Mouse (Mus musculus): ENCODE results near the gene Nfkb1. TPM values are rescaled to one million over a fixed set of nuclear protein-coding genes. Genes with fewer than 3 reads are reported as not detected.

Gene Nfkb1
- total RNA-seq, 4 experiments from 2014 or later, result 55.7 to 60.5 (median 58.6) TPM

GRCm38 (mm10) chr3:135629830-135630355, 61.5 kb downstream of the Nfkb1 start:
- no peak for DNase-seq

- no peak for DNase-seq
These were observed 62.6 kb downstream of the Nfkb1 start for GRCm38 (mm10) chr3:135628706-135629169.

- no peak for DNase-seq
These were observed 63.2 kb downstream of the Nfkb1 start for GRCm38 (mm10) chr3:135628000-135628705.

- no peak for DNase-seq
These were observed 66.1 kb downstream of the Nfkb1 start for GRCm38 (mm10) chr3:135625290-135625689.

GRCm38 (mm10) chr3:135616730-135617129, 74.6 kb downstream of the Nfkb1 start:
- no peak for DNase-seq

GRCm38 (mm10) chr3:135614376-135614775, 77.0 kb downstream of the Nfkb1 start:
- DNase-seq, result no peak

GRCm38 (mm10) chr3:135610221-135610620, 81.1 kb downstream of the Nfkb1 start:
- no peak for DNase-seq

GRCm38 (mm10) chr3:135607660-135608473, 83.5 kb downstream of the Nfkb1 start:
- no peak for DNase-seq

- no peak for DNase-seq
These were observed 84.3 kb downstream of the Nfkb1 start for GRCm38 (mm10) chr3:135607021-135607420.

- no peak for DNase-seq
These were observed 84.8 kb downstream of the Nfkb1 start for GRCm38 (mm10) chr3:135606592-135606991.

GRCm38 (mm10) chr3:135605474-135605873, 85.9 kb downstream of the Nfkb1 start:
- DNase-seq, result no peak

- no peak for DNase-seq
These were observed 86.5 kb downstream of the Nfkb1 start for GRCm38 (mm10) chr3:135604626-135605417.

GRCm38 (mm10) chr3:135602731-135603130, 88.6 kb downstream of the Nfkb1 start:
- no peak for DNase-seq

GRCm38 (mm10) chr3:135598355-135598754, 93.0 kb downstream of the Nfkb1 start:
- DNase-seq, result no peak

GRCm38 (mm10) chr3:135597014-135597413, 94.3 kb downstream of the Nfkb1 start:
- DNase-seq, result no peak

GRCm38 (mm10) chr3:135594238-135594917, 97.0 kb downstream of the Nfkb1 start:
- no peak for DNase-seq

GRCm38 (mm10) chr3:135592011-135592410, 99.3 kb downstream of the Nfkb1 start:
- DNase-seq, result no peak

- DNase-seq, result no peak
These were observed 100.0 kb downstream of the Nfkb1 start for GRCm38 (mm10) chr3:135591376-135591775.

GRCm38 (mm10) chr3:135590471-135590870, 100.9 kb downstream of the Nfkb1 start:
- DNase-seq, result peak; percentile 49

- DNase-seq, result no peak
These were observed 104.9 kb downstream of the Nfkb1 start for GRCm38 (mm10) chr3:135586471-135586880.

GRCm38 (mm10) chr3:135586060-135586459, 105.3 kb downstream of the Nfkb1 start:
- DNase-seq, result no peak

- no peak for DNase-seq
These were observed 105.9 kb downstream of the Nfkb1 start for GRCm38 (mm10) chr3:135585482-135585881.
